ENCODE assay signal across 8 mouse cellular contexts in genomic region chr10:93688306-93689171, GRCm38 (mm10). TPM values are rescaled to one million over a fixed set of nuclear protein-coding genes. Genes with fewer than 3 reads are reported as not detected.
DNase-seq lines count a peak whose midpoint lies in the region; ATAC-seq and TF ChIP-seq lines count a peak whose summit lies in the region.
"Had no signal": no experiment of that assay in that cellular context is flagged by ENCODE, and none has a peak within 500 bp of the region (broad histone marks: within the 10 kb centered on the region; RNA-seq: fewer than 3 reads in every experiment).

No protein-coding gene starts in this region.

- H3K9me3 ChIP-seq in liver, embryonic 14.5 days (ENCODE audit: control insufficient read depth, low read length), result no peaks in the 10 kb centered on the region
- H3K9me3 ChIP-seq in stomach, embryonic 15.5 days, result no peaks in the 10 kb centered on the region

- H3K27me3 ChIP-seq in liver, embryonic 14.5 days (ENCODE audit: control insufficient read depth, insufficient read depth, low read length), result no peaks in the 10 kb centered on the region
- no peaks in the 10 kb centered on the region for H3K27me3 ChIP-seq in stomach, embryonic 15.5 days (replicated peaks)

- no peak for ATAC-seq in liver, embryonic 14.5 days (ENCODE audit: insufficient read depth)
- ATAC-seq in stomach, embryonic 15.5 days (ENCODE audit: insufficient read depth, low FRiP score, low read depth), result no peak
- ATAC-seq: activated CD4-positive, CD25-positive, alpha-beta regulatory T cell, adult 4 months had no signal

- peaks cover 8 to 29% of the 10 kb centered on the region in 2 experiments; a peak in 3 of 4 replicates for H3K4me1 ChIP-seq in liver, embryonic 14.5 days (replicated peaks; ENCODE audit: control insufficient read depth in 2 of 2, insufficient read depth in 2 of 2, low read length in 1 of 2)
- H3K4me1 ChIP-seq in stomach, embryonic 15.5 days, result no peaks in the 10 kb centered on the region

- no peaks in the 10 kb centered on the region for H3K36me3 ChIP-seq in liver, embryonic 14.5 days (replicated peaks; ENCODE audit: control insufficient read depth, insufficient read depth, low read depth)
- no peaks in the 10 kb centered on the region for H3K36me3 ChIP-seq in stomach, embryonic 15.5 days

- 45% methylated on average over 26 of the region's 26 CpGs for WGBS in liver, embryonic 14.5 days (ENCODE audit: insufficient replicate concordance)
- WGBS in stomach, embryonic 15.5 days, result 65% methylated on average over 26 of the region's 26 CpGs

- H3K4me2 ChIP-seq in liver, embryonic 14.5 days (ENCODE audit: low read depth), result peak overlapping the region; percentile 44
- H3K4me2 ChIP-seq in stomach, embryonic 15.5 days, result peak overlapping the region; percentile 32

- no peak for TF ChIP-seq CTCF in liver, embryonic 14.5 days (IDR thresholded peaks at IDR 0.05; ENCODE audit: low read depth)

- intact Hi-C loops in gastrocnemius, postnatal 14 days (cut with DNase I; ENCODE audit: low total_unique reads), result no loop called here

- H3K27ac ChIP-seq in liver, embryonic 14.5 days, result no peak overlapping the region
- H3K27ac ChIP-seq in stomach, embryonic 15.5 days, result peak overlapping the region; percentile 48; the same call in 1 of the 2 replicates

- DNase-seq in spleen, adult 12 weeks (ENCODE audit: low spot score), result peak; percentile 28
- no peak for DNase-seq in spleen, postnatal 36 days (ENCODE audit: low spot score in 2 of 2)
- DNase-seq in gastrocnemius, postnatal 14 days, result peak; percentile 27
- DNase-seq in liver, embryonic 14.5 days (ENCODE audit: low read depth in 3 of 3, low spot score in 3 of 3), result no peak
- DNase-seq in spleen, postnatal 14 days (ENCODE audit: low spot score in 2 of 2), result no peak
- DNase-seq in adrenal gland, postnatal 36 days, result no peak

- peak overlapping the region; percentile 49 for H3K9ac ChIP-seq in liver, embryonic 14.5 days (replicated peaks)
- H3K9ac ChIP-seq in stomach, embryonic 15.5 days, result no peak overlapping the region

- H3K4me3 ChIP-seq in liver, embryonic 14.5 days (ENCODE audit: insufficient read depth in 1 of 2, low read depth in 2 of 2, low read length in 2 of 2), result peak overlapping the region; percentile 3 to 27; a peak in 3 of 4 replicates
- H3K4me3 ChIP-seq in stomach, embryonic 15.5 days (replicated peaks), result no peak overlapping the region

- no peak for TF ChIP-seq EP300 in liver, embryonic 14.5 days (IDR thresholded peaks at IDR 0.05; ENCODE audit: low read depth)

RNA-seq across cellular contexts. Expression of gene Ntn4, which starts 48.1 kb away (rescaled TPM):
- total RNA-seq in gastrocnemius, postnatal 14 days (2021), result 1 to 10 TPM; 8.9 to 9.3 TPM
- 0.44 and 0.52 TPM in 2 replicates for polyA plus RNA-seq in liver, embryonic 14.5 days (2012; rRNA removed)
- 0.05 and 0.11 TPM in 2 replicates for polyA plus RNA-seq in liver, embryonic 14.5 days (2014; fragmentation: Nextera tagmentation; extraction: Ambion mirVana)
- polyA plus RNA-seq in stomach, embryonic 15.5 days (2015; fragmentation: Nextera tagmentation; extraction: Ambion mirVana), result 0.71 and 0.72 TPM in 2 replicates
- 10 to 100 TPM; 14.7 to 15.2 TPM for total RNA-seq in adrenal gland, postnatal 36 days (2021)

Comparison
In these comparisons a context has a peak if more than half of its experiments do, and no peak if none do; other contexts are left out.
1. DNase-seq: peak in spleen, adult 12 weeks (single experiment) and gastrocnemius, postnatal 14 days (single experiment); none in spleen, postnatal 36 days (0 of 2), liver, embryonic 14.5 days (0 of 3), spleen, postnatal 14 days (0 of 2) and adrenal gland, postnatal 36 days (0 of 2).